Mouse (Mus musculus): ENCODE results near the gene Pomc. TPM values are rescaled to one million over a fixed set of nuclear protein-coding genes. Genes with fewer than 3 reads are reported as not detected.

The Pomc gene
- total RNA-seq, 1 experiment, result 5.7 TPM

- H3K36me3 ChIP-seq (ENCODE audit: control insufficient read depth, insufficient read depth, low read length, poor library complexity, severe bottlenecking), result peaks cover 17% of the 10 kb centered on the region
Measured at GRCm38 (mm10) chr12:3910466-3911093, 44.2 kb upstream of the Pomc start.

GRCm38 (mm10) chr12:3911831-3912348 is 42.9 kb upstream of the Pomc start:
- peaks cover 9% of the 10 kb centered on the region for H3K36me3 ChIP-seq (ENCODE audit: control insufficient read depth, insufficient read depth, low read length, poor library complexity, severe bottlenecking)
- no peaks in the 10 kb centered on the region for H3K9me3 ChIP-seq (ENCODE audit: control insufficient read depth, insufficient read depth, low read depth, low read length)
- TF ChIP-seq HCFC1 (IDR thresholded peaks at IDR 0.05; ENCODE audit: borderline replicate concordance, insufficient read depth, low read length), result no peak
- no peak for TF ChIP-seq CHD2 (IDR thresholded peaks at IDR 0.05; ENCODE audit: low read depth, low read length)
- no peak for TF ChIP-seq ZNF384 (IDR thresholded peaks at IDR 0.05; ENCODE audit: low read depth, low read length)
- TF ChIP-seq MAFK (IDR thresholded peaks at IDR 0.05; ENCODE audit: insufficient read depth, low read depth, low read length), result no peak
- no peak for TF ChIP-seq ZC3H11A (IDR thresholded peaks at IDR 0.05; ENCODE audit: borderline replicate concordance, low read depth, low read length)
- no peak overlapping the region; a peak in 1 of 4 replicates for H3K4me3 ChIP-seq (ENCODE audit: insufficient read depth in 1 of 2, low read depth in 1 of 2, low read length in 2 of 2, poor library complexity in 1 of 2, severe bottlenecking in 1 of 2)
- DNase-seq (ENCODE audit: low read depth, low spot score), result no peak
- no peak overlapping the region for H3K9ac ChIP-seq (ENCODE audit: insufficient read depth, low read depth, low read length, poor library complexity, severe bottlenecking)
- H3K4me1 ChIP-seq (ENCODE audit: control insufficient read depth in 2 of 2, insufficient read depth in 2 of 2, low read length in 2 of 2, poor library complexity in 1 of 2), result peaks cover 3 to 5% of the 10 kb centered on the region in 2 experiments; a peak in 1 of 4 replicates
- in situ Hi-C loops (cut with MboI; ENCODE audit: low sequenced_read_pairs in 2 of 2, unreplicated experiment in 2 of 2), result no loop called here
- H3K27ac ChIP-seq (ENCODE audit: insufficient read depth, low read depth, low read length, poor library complexity, severe bottlenecking), result no peak overlapping the region

More at GRCm38 (mm10) chr12:3910466-3911093, 44.2 kb upstream of the Pomc start:
- in situ Hi-C loops (cut with MboI; ENCODE audit: low sequenced_read_pairs in 2 of 2, unreplicated experiment in 2 of 2), result no loop called here
- Histone ChIP-seq H3K4me3 (ENCODE audit: insufficient read depth in 1 of 2, low read depth in 1 of 2, low read length in 2 of 2, poor library complexity in 1 of 2, severe bottlenecking in 1 of 2) (no peak overlapping the region), H3K9me3 (ENCODE audit: control insufficient read depth, insufficient read depth, low read depth, low read length) (no peaks in the 10 kb centered on the region), H3K9ac (ENCODE audit: insufficient read depth, low read depth, low read length, poor library complexity, severe bottlenecking) (no peak overlapping the region), H3K4me1 (ENCODE audit: control insufficient read depth in 2 of 2, insufficient read depth in 2 of 2, low read length in 2 of 2, poor library complexity in 1 of 2) (peaks cover 3 to 13% of the 10 kb centered on the region in 2 experiments; a peak in 1 of 4 replicates), H3K27ac (ENCODE audit: insufficient read depth, low read depth, low read length, poor library complexity, severe bottlenecking) (no peak overlapping the region)
- DNase-seq (ENCODE audit: low read depth, low spot score), result no peak
- TF ChIP-seq MAFK (IDR thresholded peaks at IDR 0.05; ENCODE audit: insufficient read depth, low read depth, low read length), result no peak
- no peak for TF ChIP-seq HCFC1 (IDR thresholded peaks at IDR 0.05; ENCODE audit: borderline replicate concordance, insufficient read depth, low read length)
- TF ChIP-seq CHD2 (IDR thresholded peaks at IDR 0.05; ENCODE audit: low read depth, low read length), result no peak
- TF ChIP-seq ZNF384 (IDR thresholded peaks at IDR 0.05; ENCODE audit: low read depth, low read length), result no peak
- TF ChIP-seq ZC3H11A (IDR thresholded peaks at IDR 0.05; ENCODE audit: borderline replicate concordance, low read depth, low read length), result no peak

GRCm38 (mm10) chr12:3915852-3916251 is 38.9 kb upstream of the Pomc start:
- no peaks in the 10 kb centered on the region for H3K9me3 ChIP-seq (ENCODE audit: control insufficient read depth, insufficient read depth, low read depth, low read length)
- H3K4me3 ChIP-seq (ENCODE audit: insufficient read depth in 1 of 2, low read depth in 1 of 2, low read length in 2 of 2, poor library complexity in 1 of 2, severe bottlenecking in 1 of 2), result no peak overlapping the region
- H3K36me3 ChIP-seq (ENCODE audit: control insufficient read depth, insufficient read depth, low read length, poor library complexity, severe bottlenecking), result no peaks in the 10 kb centered on the region
- H3K27ac ChIP-seq (ENCODE audit: insufficient read depth, low read depth, low read length, poor library complexity, severe bottlenecking), result no peak overlapping the region
- no peak overlapping the region for H3K9ac ChIP-seq (ENCODE audit: insufficient read depth, low read depth, low read length, poor library complexity, severe bottlenecking)
- peaks cover 0 to 2% of the 10 kb centered on the region in 2 experiments; a peak in 1 of 4 replicates for H3K4me1 ChIP-seq (ENCODE audit: control insufficient read depth in 2 of 2, insufficient read depth in 2 of 2, low read length in 2 of 2, poor library complexity in 1 of 2)
- TF ChIP-seq HCFC1 (IDR thresholded peaks at IDR 0.05; ENCODE audit: borderline replicate concordance, insufficient read depth, low read length), result no peak
- no peak for DNase-seq (ENCODE audit: low read depth, low spot score)
- in situ Hi-C loops (cut with MboI; ENCODE audit: low sequenced_read_pairs in 2 of 2, unreplicated experiment in 2 of 2), result no loop called here

GRCm38 (mm10) chr12:3917668-3918341 is 36.9 kb upstream of the Pomc start:
- Histone ChIP-seq H3K4me3 (ENCODE audit: insufficient read depth in 1 of 2, low read depth in 1 of 2, low read length in 2 of 2, poor library complexity in 1 of 2, severe bottlenecking in 1 of 2) (no peak overlapping the region), H3K36me3 (ENCODE audit: control insufficient read depth, insufficient read depth, low read length, poor library complexity, severe bottlenecking) (no peaks in the 10 kb centered on the region), H3K9me3 (ENCODE audit: control insufficient read depth, insufficient read depth, low read depth, low read length) (no peaks in the 10 kb centered on the region), H3K9ac (ENCODE audit: insufficient read depth, low read depth, low read length, poor library complexity, severe bottlenecking) (no peak overlapping the region), H3K27ac (ENCODE audit: insufficient read depth, low read depth, low read length, poor library complexity, severe bottlenecking) (no peak overlapping the region), H3K4me1 (ENCODE audit: control insufficient read depth in 2 of 2, insufficient read depth in 2 of 2, low read length in 2 of 2, poor library complexity in 1 of 2) (peaks cover 0 to 2% of the 10 kb centered on the region in 2 experiments; a peak in 2 of 4 replicates)
- no peak for DNase-seq (ENCODE audit: low read depth, low spot score)
- in situ Hi-C loops (cut with MboI; ENCODE audit: low sequenced_read_pairs in 2 of 2, unreplicated experiment in 2 of 2), result no loop called here
- TF ChIP-seq ZNF384 (IDR thresholded peaks at IDR 0.05; ENCODE audit: low read depth, low read length), result no peak

Data from ES-E14 (cell line).